Mouse (Mus musculus): ENCODE measurements around the gene Plpp7.

DNA sequence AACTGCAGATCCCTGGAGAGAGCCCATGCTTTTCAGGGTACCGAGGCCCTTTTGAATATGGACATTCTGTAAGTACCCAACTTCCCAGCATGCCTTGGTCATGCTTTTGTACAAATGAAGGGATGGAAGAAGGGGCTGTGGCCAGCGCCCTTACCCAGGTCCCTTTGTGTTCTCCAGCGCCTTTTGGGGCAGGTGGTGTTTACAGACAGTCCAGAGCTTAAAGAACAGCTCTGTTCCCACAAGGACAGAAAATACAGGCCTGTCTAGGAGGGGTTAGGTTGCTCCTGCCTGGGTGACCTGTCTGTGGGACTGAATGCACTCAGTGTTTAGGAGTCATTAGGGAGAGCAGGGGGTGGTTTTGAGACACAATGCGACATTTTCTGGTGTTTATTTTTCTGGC lies 62.0 kb downstream of the Plpp7 start:
- TF ChIP-seq CTCF (IDR thresholded peaks at IDR 0.05; ENCODE audit: insufficient read depth, low read length) (no peak), POLR2A (IDR thresholded peaks at IDR 0.05; ENCODE audit: borderline replicate concordance, extremely low read depth, low read depth, low read length) (no peak)

All from lung, adult 2 months (tissue).